Mouse (Mus musculus): ENCODE results near the gene Fat2. TPM values are rescaled to one million over a fixed set of nuclear protein-coding genes. Genes with fewer than 3 reads are reported as not detected.

Fat2 gene
- polyA plus RNA-seq, 1 experiment from 2014 or later: 0.08 TPM

- H3K4me1 ChIP-seq (replicated peaks; ENCODE audit: control insufficient read depth, insufficient read depth, low read length): no peaks in the 10 kb centered on the region
- H3K4me2 ChIP-seq (replicated peaks; ENCODE audit: low read depth, low read length): no peak overlapping the region
- no peak for DNase-seq (ENCODE audit: low spot score)
- no peak overlapping the region for H3K9ac ChIP-seq (ENCODE audit: low read depth, low read length)
- no peaks in the 10 kb centered on the region for H3K27me3 ChIP-seq (ENCODE audit: control insufficient read depth, insufficient read depth, low read length)
- H3K4me3 ChIP-seq (ENCODE audit: low read depth, low read length): no peak overlapping the region
- no peaks in the 10 kb centered on the region for H3K36me3 ChIP-seq (ENCODE audit: control insufficient read depth, insufficient read depth, low read length)
- no peaks in the 10 kb centered on the region for H3K9me3 ChIP-seq (ENCODE audit: control insufficient read depth, low read length)
- ATAC-seq (ENCODE audit: low FRiP score): no peak
- H3K27ac ChIP-seq (ENCODE audit: low read depth, low read length): no peak overlapping the region
- 81% methylated on average over 5 of the region's 5 CpGs for WGBS
Observed at GRCm38 (mm10) chr11:55337032-55337769, 837 bp upstream of the Fat2 start.

DNA sequence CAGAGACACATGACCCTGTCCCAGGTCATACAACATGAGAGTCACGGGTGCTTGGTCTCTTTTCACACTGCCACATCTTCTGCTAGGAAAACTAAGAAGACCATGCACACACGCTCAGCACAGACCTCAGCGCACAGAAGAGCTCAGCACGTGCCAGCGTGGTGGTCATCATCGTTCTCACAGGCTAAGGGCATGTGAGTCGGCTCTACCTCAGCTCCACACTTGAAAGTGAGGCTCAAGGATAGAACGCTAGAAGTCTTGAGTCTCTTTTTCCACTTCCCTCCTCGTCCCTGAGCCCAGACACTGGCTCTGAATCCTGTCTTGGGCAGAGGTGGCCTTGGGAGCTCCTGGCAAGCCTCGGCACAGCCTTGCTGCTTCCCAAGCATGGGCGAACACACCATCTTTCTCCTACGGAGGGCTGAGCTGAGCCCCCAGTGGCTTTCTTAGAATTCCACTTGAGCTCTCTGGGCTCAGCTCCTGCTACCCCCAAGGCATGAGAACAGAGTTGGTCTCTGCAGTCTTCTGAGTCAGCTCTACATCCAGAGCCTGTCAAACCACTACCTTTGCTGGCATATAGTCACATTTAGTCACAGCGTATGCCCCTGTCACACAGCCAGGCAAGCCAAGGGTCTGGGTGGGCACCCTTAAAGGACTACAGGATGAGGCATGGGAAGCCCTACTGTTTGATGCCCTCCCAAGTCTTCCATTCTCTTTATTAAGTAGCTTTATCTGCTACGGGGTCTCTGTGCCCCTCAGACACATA, 869 bp downstream of the Fat2 start:
- Histone ChIP-seq H3K4me1 (replicated peaks; ENCODE audit: control insufficient read depth, insufficient read depth, low read length) (no peaks in the 10 kb centered on the region), H3K9me3 (ENCODE audit: control insufficient read depth, low read length) (no peaks in the 10 kb centered on the region), H3K27ac (ENCODE audit: low read depth, low read length) (no peak overlapping the region), H3K9ac (ENCODE audit: low read depth, low read length) (no peak overlapping the region), H3K36me3 (ENCODE audit: control insufficient read depth, insufficient read depth, low read length) (no peaks in the 10 kb centered on the region), H3K27me3 (ENCODE audit: control insufficient read depth, insufficient read depth, low read length) (no peaks in the 10 kb centered on the region), H3K4me2 (replicated peaks; ENCODE audit: low read depth, low read length) (no peak overlapping the region), H3K4me3 (ENCODE audit: low read depth, low read length) (no peak overlapping the region)
- no peak for DNase-seq (ENCODE audit: low spot score)
- WGBS: 89% methylated on average over 14 of the region's 14 CpGs
- ATAC-seq (ENCODE audit: low FRiP score): no peak

DNA sequence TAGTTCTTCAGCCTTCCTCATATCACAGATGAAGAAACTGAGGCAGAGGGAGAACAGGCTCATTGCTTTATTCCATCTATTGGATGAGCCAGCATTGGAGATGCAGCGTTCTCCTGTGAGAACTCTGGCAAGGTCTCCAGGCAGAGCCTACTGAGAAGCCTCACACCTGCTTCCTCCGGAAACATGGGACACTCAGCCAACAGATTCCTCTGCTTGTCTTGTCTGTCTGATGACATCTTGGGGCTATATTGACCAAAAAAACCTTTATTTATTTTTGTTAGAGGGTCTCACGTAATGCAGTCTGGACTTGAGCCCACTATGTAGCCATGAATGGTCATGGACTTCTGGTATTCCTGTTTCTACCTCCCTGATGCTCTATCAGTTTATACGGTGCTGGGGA, 1.8 kb downstream of the Fat2 start:
- no peaks in the 10 kb centered on the region for H3K27me3 ChIP-seq (ENCODE audit: control insufficient read depth, insufficient read depth, low read length)
- ATAC-seq (ENCODE audit: low FRiP score) (no peak), DNase-seq (ENCODE audit: low spot score) (no peak)
- no peak overlapping the region for H3K4me2 ChIP-seq (replicated peaks; ENCODE audit: low read depth, low read length)
- H3K36me3 ChIP-seq (ENCODE audit: control insufficient read depth, insufficient read depth, low read length): no peaks in the 10 kb centered on the region
- no peaks in the 10 kb centered on the region for H3K4me1 ChIP-seq (replicated peaks; ENCODE audit: control insufficient read depth, insufficient read depth, low read length)
- no peaks in the 10 kb centered on the region for H3K9me3 ChIP-seq (ENCODE audit: control insufficient read depth, low read length)
- no peak overlapping the region for H3K9ac ChIP-seq (ENCODE audit: low read depth, low read length)
- H3K4me3 ChIP-seq (ENCODE audit: low read depth, low read length): no peak overlapping the region
- WGBS: 90% methylated on average over 4 of the region's 4 CpGs
- H3K27ac ChIP-seq (ENCODE audit: low read depth, low read length): no peak overlapping the region

- Histone ChIP-seq H3K27ac (ENCODE audit: low read depth, low read length) (no peak overlapping the region), H3K36me3 (ENCODE audit: control insufficient read depth, insufficient read depth, low read length) (no peaks in the 10 kb centered on the region), H3K9ac (ENCODE audit: low read depth, low read length) (no peak overlapping the region), H3K9me3 (ENCODE audit: control insufficient read depth, low read length) (no peaks in the 10 kb centered on the region), H3K4me2 (replicated peaks; ENCODE audit: low read depth, low read length) (no peak overlapping the region), H3K4me3 (ENCODE audit: low read depth, low read length) (no peak overlapping the region), H3K27me3 (ENCODE audit: control insufficient read depth, insufficient read depth, low read length) (no peaks in the 10 kb centered on the region), H3K4me1 (replicated peaks; ENCODE audit: control insufficient read depth, insufficient read depth, low read length) (no peaks in the 10 kb centered on the region)
- DNase-seq (ENCODE audit: low spot score) (no peak), ATAC-seq (ENCODE audit: low FRiP score) (no peak)
- 90% methylated on average over 6 of the region's 6 CpGs for WGBS
Observed at GRCm38 (mm10) chr11:55334063-55334462, 2.3 kb downstream of the Fat2 start.

DNA sequence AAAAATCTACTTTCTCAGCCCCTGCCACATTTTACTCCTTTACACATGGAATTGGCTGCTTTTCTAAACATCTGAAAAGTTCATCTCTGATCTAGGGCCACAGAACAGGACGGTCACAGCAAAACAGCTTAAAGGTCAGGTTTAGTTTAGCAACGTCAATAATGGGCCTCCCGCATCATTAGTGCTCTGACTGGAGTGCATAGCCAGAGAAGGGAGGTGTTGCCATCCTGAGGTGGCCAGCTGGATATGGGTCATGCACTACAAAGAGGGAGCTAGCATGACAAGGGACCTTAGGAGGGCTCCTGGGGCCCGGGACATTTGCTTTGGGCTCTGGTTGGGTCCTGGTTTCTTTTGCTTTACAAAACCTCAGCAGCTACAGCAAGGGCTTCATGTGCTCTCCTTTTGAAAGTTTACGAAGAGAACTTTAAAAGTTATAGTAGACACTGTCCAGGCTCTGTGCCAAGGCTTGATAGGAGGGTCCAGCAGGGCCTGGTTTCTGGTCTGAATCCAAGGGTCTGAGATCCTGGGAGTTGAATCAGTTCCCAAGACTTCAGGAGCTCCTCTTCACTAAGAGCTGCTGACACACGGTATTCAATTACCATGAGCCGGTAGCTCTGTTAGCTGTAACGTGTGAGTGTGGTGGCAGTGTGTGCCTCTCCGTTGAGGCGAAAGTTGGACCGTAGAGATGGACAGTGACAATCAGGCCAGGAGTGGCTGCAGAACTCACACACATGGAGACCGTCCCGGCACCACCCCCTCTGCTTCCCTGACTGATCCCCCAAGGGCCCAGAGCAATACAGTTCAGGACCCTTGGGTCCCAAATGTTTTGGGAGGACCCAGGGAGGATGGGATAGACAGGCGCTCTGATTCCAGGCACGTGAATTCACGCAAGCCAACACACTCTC, 6.2 kb downstream of the Fat2 start:
- DNase-seq (ENCODE audit: low spot score) (no peak), ATAC-seq (ENCODE audit: low FRiP score) (no peak)
- Histone ChIP-seq H3K27ac (ENCODE audit: low read depth, low read length) (no peak overlapping the region), H3K9ac (ENCODE audit: low read depth, low read length) (no peak overlapping the region), H3K9me3 (ENCODE audit: control insufficient read depth, low read length) (no peaks in the 10 kb centered on the region), H3K4me1 (replicated peaks; ENCODE audit: control insufficient read depth, insufficient read depth, low read length) (no peaks in the 10 kb centered on the region), H3K4me3 (ENCODE audit: low read depth, low read length) (no peak overlapping the region), H3K27me3 (ENCODE audit: control insufficient read depth, insufficient read depth, low read length) (no peaks in the 10 kb centered on the region), H3K4me2 (replicated peaks; ENCODE audit: low read depth, low read length) (no peak overlapping the region), H3K36me3 (ENCODE audit: control insufficient read depth, insufficient read depth, low read length) (no peaks in the 10 kb centered on the region)
- 83% methylated on average over 16 of the region's 16 CpGs for whole genome bisulfite sequencing

GRCm38 (mm10) chr11:55327558-55328409, 8.6 kb downstream of the Fat2 start:
- H3K4me3 ChIP-seq (ENCODE audit: low read depth, low read length): no peak overlapping the region
- H3K36me3 ChIP-seq (ENCODE audit: control insufficient read depth, insufficient read depth, low read length): no peaks in the 10 kb centered on the region
- no peak for ATAC-seq (ENCODE audit: low FRiP score)
- no peak overlapping the region for H3K27ac ChIP-seq (ENCODE audit: low read depth, low read length)
- DNase-seq (ENCODE audit: low spot score): no peak
- no peak overlapping the region for H3K9ac ChIP-seq (ENCODE audit: low read depth, low read length)
- 87% methylated on average over 9 of the region's 9 CpGs for WGBS
- no peaks in the 10 kb centered on the region for H3K4me1 ChIP-seq (replicated peaks; ENCODE audit: control insufficient read depth, insufficient read depth, low read length)
- no peaks in the 10 kb centered on the region for H3K9me3 ChIP-seq (ENCODE audit: control insufficient read depth, low read length)
- no peak overlapping the region for H3K4me2 ChIP-seq (replicated peaks; ENCODE audit: low read depth, low read length)
- H3K27me3 ChIP-seq (ENCODE audit: control insufficient read depth, insufficient read depth, low read length): no peaks in the 10 kb centered on the region

DNA sequence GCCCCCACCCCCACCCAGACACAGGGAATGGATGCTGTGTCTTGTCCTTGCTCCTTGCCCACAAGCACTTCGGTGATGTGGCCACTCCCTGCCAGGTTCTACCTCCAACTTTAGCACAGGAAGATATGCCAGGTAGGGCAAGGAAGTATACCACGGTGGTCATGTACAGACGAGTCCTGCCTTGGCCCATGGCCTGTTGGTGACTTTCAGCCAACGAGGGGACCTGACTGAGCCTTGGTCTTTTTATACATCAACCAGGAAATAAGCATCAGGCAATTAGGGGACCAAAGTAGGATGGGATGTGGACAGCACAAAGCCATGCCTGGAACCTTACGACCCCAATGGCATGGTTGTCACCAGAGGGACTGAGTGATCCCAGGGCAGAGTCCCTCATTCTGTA, 9.3 kb downstream of the Fat2 start:
- Histone ChIP-seq H3K27me3 (ENCODE audit: control insufficient read depth, insufficient read depth, low read length) (no peaks in the 10 kb centered on the region), H3K27ac (ENCODE audit: low read depth, low read length) (no peak overlapping the region), H3K36me3 (ENCODE audit: control insufficient read depth, insufficient read depth, low read length) (no peaks in the 10 kb centered on the region), H3K4me3 (ENCODE audit: low read depth, low read length) (no peak overlapping the region), H3K9me3 (ENCODE audit: control insufficient read depth, low read length) (no peaks in the 10 kb centered on the region), H3K9ac (ENCODE audit: low read depth, low read length) (no peak overlapping the region), H3K4me1 (replicated peaks; ENCODE audit: control insufficient read depth, insufficient read depth, low read length) (no peaks in the 10 kb centered on the region), H3K4me2 (replicated peaks; ENCODE audit: low read depth, low read length) (no peak overlapping the region)
- WGBS: 87% methylated on average over 5 of the region's 5 CpGs
- DNase-seq (ENCODE audit: low spot score): no peak
- no peak for ATAC-seq (ENCODE audit: low FRiP score)

DNA sequence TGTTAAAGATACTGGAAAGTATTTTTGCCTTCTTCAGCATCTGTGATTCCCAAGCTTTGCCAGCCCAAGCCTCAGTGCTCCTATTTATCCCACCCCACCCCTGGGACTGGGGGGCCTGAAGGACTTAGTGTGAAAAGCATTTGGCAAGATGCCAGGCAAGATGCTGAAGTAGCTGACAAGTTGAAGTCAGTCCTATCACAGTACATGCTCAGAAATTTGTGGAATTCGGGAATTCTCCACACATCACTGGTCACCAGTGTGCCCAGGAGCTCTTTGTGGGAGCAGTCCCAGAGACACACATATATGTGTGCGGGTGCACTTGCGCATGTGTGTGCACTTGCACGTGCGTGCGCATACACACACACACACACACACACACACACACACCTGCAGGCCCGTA, 10.2 kb downstream of the Fat2 start:
- Histone ChIP-seq H3K9ac (ENCODE audit: low read depth, low read length) (no peak overlapping the region), H3K4me2 (replicated peaks; ENCODE audit: low read depth, low read length) (no peak overlapping the region), H3K4me1 (replicated peaks; ENCODE audit: control insufficient read depth, insufficient read depth, low read length) (no peaks in the 10 kb centered on the region), H3K27me3 (ENCODE audit: control insufficient read depth, insufficient read depth, low read length) (no peaks in the 10 kb centered on the region), H3K36me3 (ENCODE audit: control insufficient read depth, insufficient read depth, low read length) (no peaks in the 10 kb centered on the region), H3K4me3 (ENCODE audit: low read depth, low read length) (no peak overlapping the region), H3K9me3 (ENCODE audit: control insufficient read depth, low read length) (no peaks in the 10 kb centered on the region), H3K27ac (ENCODE audit: low read depth, low read length) (no peak overlapping the region)
- no peak for DNase-seq (ENCODE audit: low spot score)
- no peak for ATAC-seq (ENCODE audit: low FRiP score)
- WGBS: 83% methylated on average over 7 of the region's 7 CpGs

Measured in hindbrain, embryonic 11.5 days (tissue).